Mouse (Mus musculus): ENCODE results near the gene Spire2. TPM values are rescaled to one million over a fixed set of nuclear protein-coding genes. Genes with fewer than 3 reads are reported as not detected.
"Not testable (repeated sequence)": the region's sequence is repeated elsewhere in the genome, so short reads cannot be mapped to it uniquely, and the experiment has no call there.

Spire2 gene
- polyA plus RNA-seq, 2 experiments from 2014 or later = not detected

DNA sequence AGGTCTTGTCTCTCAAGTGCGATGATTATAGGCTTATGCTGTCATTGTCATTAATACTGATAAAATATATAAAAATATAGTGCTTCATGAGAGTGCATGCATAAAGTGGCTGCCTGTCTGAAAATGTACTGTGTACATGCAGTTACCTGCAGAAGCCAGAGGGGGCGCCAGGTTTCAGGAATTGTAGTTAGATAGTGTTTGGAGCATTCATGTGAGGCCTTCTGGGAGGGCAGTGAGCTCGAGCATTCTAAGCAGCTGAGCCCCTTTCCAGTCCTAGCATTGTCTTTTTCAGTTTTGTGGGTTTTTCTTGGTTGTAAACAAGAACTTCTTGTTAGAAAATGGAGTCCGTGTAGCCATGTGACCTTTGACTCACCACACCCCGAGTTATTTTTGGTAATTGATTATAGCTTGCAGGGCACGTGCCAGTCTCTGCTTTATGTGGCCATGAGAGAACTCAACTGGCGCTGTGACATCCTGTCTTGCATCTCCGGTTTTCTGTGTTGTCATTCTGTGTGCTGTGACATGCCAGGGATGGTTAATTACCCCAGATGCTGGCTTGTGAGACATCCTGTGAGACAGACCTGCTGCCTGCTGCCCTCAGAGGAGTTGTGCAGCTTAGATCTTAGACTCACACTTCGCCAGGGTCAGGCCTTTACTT, 52.5 kb downstream of the Spire2 start:
- peak; percentile 54 for ATAC-seq

DNA sequence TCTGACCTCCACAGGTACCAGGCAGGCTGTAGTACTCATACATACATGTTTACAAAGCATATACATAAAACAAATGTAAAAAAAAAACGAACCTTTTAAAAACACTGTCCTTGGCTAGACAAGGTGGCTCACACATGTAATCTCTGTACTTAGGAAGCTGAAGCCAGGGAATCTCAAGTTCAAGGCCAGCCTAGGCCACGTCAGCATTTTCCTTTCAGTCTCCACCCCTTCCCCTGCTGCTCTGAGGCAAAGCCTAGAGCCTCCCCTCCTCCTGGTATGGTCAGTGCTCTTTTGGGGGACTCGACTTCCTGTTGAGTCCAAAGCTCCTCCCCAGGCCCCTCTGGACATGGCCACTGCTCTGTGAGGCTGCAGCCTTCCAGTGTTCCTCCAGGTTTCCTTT, 54.5 kb downstream of the Spire2 start:
- no peak for ATAC-seq

DNA sequence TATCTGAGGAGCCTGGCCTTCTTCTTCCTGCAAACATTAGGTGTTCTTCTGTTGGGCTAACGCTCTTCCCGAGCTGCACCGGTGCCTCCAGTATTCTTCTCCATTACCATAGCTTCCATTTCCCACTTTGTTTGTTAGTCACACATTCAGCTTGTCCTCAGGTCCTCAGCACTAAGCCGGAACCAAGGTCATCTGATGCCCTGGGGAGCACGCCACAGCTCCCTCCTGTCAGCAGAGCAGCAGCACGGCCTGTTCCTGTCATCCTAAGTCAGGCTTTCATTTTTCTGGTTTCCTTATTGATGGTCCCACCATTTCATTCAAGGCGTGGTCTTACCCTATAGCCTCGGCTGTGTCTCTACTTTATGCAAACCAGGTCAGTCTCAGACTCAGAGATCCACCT, 55.3 kb downstream of the Spire2 start:
- ATAC-seq = no peak

DNA sequence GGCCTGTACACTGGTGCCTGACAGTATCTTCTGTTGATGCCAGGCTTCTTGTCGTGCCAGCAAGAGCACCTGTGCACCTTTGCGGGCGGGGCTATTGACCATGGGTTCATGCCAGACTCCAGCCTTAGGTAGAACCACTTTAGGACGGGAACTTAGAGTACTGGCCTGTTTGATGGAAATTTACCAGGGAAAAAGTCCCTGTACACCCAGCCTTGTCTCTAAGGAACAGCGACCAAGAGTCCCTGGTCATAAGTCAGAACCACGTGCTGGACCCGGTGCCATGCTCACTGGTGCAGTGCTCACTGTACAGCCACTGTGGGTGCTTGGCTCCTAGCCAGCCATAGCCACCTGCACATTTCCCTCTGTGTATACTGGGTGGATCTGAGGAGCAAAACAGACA, 56.5 kb downstream of the Spire2 start:
- no peak for ATAC-seq

DNA sequence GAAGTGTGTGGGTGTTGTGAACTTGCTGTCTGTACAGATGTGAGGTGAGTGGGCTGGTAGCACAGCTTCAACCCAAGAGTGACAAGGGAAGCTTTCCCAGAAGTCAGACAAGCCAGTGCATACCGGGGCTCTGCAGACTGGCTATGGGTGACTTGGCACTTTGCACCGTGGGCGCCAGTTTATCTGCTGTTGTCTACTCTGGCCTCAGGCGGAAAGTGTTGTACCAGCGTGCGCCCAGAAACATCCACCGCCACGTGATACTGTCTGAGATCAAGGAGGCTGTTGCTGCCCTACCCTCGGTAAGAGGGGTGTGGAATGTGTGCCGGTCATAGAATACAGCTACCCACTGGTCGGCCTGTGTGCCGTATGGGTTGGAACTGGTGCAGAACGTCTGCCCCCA, 65.8 kb downstream of the Spire2 start:
- no peak for ATAC-seq

DNA sequence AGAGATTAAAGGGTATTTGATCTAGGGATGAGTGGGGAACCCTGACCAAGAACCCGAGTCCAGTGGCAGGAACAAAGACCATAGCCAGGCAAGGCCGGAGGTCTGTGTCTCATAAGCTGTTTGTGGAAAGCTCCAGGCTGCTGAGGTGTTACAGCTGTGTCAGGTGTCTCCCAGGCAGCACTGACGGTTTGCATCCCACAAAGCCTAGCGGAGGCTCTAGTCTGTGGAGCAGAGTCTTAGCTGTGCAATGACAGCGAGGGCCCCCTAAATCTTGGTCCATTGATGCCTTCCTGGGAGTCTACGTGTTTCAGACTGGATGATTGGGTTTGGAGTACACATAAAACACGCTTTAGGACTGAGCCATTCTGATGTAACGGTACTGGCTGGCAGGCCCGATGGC, 69.4 kb downstream of the Spire2 start:
- ATAC-seq = no peak

DNA sequence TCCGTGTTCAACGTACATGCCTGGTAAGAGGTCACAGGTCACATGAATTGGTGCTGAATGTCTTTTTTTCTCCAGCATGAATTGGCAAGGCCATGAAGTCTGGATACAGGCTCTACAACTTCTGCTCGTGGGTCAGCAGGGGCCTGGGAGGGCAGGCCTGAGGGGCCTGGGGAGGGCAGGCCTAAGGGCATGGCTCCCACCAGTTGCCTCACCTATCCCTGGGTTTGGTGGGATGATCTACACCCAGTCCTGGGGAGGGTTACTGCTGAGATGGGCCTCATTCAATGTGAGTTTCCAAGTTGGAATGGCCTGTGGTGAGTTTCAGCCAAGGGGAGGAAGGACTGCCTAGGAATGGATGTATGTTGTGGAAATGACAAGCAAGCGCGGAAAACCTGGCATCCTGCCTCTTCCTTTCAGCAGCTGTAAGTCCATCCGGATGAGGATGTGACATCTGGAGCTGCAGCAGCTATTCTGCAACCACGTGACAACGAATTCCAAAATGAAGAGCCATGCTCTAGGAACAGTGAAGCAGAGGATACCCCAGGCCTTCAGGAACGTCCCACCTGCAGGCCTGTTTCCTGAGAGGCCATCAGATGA, 70.3 kb downstream of the Spire2 start:
- ATAC-seq = no peak

DNA sequence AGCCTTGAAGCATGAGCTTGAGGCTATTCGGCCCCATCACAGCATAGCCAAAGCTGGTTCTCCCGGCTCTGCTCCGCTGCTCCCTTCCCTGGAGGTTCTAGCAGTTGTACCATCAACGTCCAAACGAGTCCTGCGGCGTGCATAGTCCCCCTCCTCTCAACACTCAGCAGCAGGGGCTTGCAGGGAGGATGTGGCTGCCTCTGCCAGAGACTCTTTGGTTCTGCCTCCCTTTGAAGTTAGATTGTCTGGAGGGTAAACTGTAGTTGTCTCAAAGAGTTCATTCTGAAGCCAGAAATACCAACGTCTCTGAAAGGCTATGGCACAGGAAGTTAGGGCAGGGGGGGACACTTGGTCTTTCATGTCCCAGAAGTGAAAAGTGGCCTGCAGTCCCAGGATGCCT, 72.0 kb downstream of the Spire2 start:
- peak; percentile 73 for ATAC-seq

DNA sequence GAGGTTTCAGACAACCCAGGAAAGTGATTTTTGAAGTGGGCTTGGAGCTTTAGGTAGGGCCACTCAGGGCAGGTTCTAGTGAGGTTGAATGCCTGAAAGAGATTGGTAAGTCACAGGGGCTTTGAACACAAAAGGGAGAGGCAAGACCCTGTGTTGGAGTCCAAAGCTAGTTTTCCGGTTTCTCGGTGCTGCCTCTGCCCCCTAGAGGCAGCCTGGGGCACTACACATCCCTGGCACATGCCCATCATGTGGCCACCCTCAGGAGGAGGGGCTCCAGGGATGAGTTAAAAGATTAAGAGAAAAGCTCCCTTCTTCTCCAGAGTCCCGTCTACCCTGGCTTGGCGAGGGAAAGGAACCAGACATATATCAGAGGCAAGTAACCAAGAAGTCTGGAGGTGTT, 74.3 kb downstream of the Spire2 start, which contains the start of gene Mc1r:
Gene Mc1r (plus strand): TSS at position 322 of the 400 bp plus-strand sequence.
- ATAC-seq = peak; percentile 44

DNA sequence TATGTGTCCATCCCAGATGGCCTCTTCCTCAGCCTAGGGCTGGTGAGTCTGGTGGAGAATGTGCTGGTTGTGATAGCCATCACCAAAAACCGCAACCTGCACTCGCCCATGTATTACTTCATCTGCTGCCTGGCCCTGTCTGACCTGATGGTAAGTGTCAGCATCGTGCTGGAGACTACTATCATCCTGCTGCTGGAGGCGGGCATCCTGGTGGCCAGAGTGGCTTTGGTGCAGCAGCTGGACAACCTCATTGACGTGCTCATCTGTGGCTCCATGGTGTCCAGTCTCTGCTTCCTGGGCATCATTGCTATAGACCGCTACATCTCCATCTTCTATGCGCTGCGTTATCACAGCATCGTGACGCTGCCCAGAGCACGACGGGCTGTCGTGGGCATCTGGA, 75.1 kb downstream of the Spire2 start:
- ATAC-seq = no peak

DNA sequence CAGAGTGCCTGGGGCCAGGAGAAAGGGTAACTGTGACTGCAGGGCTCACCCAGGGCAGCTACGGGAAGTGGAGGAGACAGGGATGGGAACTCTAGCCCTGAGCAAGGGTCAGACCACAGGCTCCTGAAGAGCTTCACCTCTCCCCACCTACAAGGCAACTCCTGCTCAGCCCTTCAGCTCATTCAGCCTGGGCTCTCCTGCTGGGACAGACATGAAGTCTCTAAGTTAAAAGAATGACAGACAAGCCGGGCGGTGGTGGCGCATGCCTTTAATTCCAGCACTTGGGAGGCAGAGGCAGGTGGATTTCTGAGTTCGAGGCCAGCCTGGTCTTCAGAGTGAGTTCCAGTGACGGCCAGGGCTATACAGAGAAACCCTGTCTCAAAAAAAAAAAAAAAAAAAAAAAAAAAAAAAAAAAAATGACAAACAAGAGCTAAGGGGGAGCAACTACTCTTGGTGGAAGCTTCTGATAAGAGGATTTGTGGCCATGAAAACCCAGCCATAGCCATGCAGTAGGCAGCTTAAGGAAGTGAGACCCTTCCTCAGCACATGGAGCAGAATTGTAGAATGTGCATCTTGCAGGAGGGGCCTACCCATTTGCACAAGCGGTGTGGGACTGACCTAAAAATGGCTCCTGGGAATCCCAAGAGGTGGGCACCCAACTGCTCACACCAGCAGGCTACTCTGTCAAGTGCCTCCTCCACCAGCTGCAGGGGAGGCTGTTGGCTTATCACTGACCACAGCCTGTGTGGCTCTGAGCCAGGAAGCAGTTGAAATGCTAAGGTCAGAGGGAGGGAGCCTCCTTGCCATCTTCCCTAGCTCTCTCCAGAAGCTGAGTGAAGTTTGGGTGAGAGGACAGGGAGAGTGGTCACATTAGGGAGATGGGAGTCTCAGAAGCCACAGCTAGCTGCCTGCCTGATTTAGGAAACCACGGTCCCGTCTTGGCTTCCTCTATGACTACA, 76.4 kb downstream of the Spire2 start:
- ATAC-seq = no peak

DNA sequence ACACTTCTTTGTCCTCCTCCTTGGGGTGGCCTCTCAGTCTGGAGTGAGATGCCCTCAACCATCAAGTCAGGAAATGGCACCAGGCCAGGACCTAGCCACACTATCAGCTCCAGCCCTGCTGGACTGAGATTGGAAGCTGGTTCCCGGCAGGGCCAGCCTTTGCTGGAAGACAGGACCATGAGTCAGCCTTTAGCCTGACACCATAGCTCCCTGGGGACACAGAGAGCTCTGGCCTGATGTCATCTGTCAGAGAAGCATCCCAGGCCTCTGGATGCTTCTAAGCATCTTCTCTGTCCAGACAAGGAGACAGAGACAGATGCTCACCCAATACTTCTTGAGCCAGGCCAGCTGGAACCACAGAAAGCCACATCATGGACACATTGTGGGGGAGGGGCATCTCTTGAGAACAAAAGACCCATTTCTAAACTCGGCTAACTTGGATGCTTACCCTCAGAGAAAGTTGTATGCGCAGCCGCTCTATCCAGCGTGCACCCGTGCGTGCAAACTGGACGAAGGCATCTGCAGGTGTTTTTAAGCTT, 77.6 kb downstream of the Spire2 start:
- no peak for ATAC-seq

DNA sequence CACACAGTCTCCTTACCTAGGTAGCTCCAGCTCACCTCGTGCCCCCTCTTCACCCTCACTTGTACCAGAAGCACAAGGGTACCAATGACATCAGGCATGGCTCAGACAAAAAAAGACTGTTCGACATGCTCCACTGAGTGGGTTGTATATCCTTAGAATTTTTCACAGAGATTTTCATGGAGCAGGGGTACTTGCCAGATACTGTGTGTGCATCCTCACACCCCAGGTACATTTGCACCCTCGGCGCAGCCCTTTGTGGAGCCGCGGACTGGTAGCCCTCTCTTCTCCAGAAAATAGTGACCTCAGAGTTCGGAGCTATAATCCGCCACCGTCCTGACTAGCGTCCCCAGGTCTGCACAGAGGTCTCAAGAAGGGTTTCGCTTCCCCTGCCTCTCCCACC, 78.3 kb downstream of the Spire2 start:
- no peak for ATAC-seq

DNA sequence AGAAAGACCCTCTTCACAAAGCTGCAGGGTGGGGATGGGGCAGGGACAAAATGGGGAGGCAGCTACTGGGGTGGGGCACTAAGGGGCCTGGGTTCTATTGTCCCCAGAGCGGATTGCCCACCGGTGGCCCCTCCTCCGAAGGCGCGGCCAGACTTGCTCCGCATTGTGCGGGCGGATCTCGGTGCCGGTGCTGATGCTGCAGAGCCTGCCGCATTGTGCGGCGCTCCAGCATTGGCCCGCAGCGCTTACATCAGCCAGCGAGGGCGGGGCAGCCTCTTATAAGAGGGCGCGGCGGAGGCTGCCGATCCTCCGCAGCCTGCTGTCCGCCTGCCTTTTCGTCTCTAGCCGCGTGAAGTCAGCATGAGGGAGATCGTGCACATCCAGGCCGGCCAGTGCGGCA, 78.7 kb downstream of the Spire2 start, which contains the start of gene Tubb3:
Gene Tubb3 (plus strand): TSS at position 179 of the 400 bp plus-strand sequence.
- peak; percentile 52 for ATAC-seq

DNA sequence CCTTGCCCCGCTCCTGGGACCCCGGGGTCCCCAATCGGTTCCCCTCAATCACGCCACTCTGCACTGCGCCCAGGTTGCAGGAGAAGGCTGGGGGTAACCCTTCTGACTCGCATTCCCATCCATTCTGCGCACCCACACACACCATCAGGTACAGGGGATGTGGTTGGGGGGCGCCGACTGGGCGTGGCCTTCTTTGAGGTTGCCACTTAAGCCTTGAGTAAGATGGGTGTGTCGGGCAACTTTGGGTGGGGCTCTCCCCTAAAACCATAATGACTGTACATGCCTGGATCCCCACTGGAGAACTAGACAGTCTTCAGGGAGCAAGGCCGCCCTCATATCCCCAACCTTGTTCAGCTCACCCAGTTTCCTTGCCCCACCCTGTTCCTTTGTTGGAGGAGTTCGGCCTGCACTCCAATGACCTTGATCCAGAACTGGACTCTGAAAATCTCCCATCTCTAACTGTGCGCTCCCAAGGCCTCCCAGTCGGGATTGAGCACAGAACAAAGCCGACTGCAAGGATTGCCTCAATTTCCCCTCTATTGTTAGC, 79.3 kb downstream of the Spire2 start:
- no peak for ATAC-seq

DNA sequence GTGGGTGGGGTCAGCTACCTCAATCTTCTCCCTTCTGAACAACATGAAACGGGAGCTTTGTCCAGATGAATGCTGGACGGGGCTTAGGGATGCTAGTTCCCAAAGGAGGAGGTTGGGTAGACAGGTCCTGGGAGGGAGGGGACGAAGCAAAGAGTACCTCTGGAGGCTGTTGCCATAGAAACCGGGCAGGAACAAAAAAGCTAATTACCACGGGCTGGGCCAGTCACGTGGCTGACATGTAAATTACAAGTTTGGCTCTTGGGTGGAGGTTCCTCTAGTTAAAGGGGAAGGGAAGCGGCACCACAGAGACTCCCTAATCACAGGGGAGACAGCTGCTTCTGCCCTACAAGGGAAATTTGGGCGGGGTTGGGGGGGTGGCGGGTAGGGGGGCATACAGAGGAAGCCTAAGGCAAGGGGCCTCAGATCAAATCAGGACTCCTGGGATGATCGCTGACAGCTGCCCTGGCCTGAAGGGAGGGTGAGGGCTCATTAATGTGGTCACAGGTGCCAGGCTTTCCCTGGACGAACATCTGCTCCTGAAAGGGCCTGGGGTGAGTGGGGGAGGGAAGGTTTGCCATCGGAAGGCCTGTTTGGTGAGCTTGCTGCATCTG, 80.2 kb downstream of the Spire2 start:
- peak; percentile 38 for ATAC-seq

DNA sequence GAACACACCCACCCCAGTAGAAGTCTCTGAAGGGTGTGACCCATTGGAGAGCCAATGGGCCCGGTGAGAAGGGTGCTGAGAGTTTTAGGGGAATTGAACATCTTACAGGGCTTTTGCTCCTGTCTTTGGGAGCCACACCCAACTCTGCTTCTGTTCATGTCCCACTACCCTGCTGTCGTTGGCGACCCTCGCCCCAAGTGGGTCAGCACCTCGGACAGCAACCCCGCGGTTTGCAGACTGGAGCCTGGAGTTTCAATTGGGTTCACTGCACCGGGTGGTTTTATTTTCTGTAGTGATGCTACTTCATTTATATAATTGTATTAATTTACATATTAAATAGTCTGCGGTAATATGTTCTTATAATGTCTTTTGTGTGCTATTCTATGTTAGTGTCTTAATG, 81.7 kb downstream of the Spire2 start:
- ATAC-seq = no peak

DNA sequence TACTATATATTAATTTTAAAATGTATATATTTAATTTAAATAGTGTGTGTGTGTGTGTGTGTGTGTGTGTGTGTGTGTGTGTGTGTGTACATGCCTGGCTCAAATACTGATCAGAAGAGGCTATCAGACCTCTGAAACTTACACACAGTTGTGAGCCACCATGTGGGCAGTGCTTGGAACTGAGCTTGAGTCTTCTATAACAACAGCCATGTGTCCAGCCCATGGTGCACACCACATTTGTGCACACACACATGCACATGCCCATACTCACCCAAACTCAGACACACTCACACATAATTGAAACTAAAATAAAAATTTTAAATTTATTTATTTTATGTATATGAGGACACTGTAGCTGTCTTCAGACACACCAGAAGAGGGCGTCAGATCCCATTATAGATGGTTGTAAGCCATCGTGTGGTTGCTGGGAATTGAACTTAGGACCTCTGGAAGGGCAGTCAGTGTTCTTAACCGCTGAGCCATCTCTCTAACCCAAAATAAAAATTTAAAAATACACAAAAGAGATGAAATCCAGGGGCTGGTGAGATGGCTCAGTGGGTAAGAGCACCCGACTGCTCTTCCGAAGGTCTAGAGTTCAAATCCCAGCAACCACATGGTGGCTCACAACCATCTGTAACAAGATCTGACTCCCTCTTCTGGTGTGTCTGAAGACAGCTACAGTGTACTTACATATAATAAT, 82.6 kb downstream of the Spire2 start:
- ATAC-seq = not testable (repeated sequence)

DNA sequence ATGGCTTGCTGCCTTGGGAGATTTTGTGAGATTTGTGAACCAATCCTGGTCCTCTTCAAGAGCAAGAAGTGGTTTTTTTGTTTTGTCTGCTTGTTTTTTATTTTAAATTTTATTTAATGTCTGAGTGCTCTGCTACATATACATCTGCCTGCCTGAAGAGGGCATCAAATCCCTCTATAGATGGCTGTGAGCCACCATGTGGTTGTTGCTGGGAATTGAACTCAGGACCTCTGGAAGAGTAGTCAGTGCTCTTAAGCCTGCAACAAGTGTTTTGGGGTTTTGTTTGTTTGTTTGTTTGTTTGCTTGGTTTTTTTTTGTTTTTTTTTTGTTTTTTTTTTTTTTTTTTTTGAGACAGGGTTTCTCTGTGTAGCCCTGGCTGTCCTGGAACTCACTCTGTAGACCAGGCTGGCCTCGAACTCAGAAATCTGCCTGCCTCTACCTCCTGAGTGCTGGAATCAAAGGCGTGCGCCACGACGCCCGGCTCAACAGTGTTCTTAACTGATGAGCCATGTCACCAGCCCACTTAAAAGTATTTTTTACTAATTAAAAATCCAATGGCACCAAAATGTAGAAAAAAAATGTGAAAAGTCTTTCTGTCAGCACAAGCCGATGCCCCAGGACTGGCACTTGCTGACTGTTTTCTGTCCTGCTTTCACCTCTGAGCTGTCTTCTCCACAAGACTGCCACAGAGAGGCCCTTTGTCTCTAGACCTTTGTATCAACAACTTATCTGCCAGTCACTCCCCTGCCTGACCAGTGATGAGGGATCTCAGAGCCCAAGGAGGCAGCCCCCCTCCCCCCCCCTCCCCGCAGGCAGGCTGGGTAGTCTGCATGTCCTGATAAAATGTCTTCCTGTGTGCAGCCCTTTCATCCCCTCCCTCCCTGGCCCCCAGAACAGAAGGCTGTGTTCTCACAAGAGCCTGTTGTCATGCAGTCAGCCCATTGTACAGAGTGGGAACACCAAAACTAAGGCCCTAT, 83.7 kb downstream of the Spire2 start:
- no peak for ATAC-seq

DNA sequence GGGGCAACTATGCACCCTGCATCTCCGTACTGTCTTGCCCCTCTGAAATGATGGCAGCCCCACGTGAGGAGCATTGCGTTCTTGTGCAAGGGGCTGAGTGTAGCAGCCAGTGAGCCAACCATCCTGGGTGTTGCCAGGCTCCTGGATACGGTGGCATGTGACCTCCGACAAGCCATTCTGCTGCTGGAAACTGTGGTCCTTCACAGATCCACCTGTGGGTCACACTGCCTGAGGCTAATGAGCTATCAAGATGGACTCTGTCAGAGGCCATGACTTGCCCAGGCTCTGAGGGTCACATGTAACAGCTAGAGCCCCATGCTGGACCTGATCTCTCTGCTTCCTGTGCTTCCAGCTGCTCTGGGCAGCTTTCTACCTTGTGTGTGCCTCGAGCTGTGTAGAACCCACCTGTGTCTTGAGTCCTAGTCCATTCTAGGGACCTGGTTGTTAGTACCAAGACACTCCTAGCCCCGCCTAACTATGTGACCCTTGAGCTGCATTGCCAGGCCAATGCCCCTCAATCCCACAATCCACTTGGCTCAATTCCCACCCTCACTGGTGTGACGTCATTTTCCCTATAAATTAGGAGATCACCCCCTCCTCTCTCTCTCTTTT, 84.5 kb downstream of the Spire2 start:
- ATAC-seq = no peak

Measured in activated CD4-positive, CD25-positive, alpha-beta regulatory T cell, adult 4 months (primary cell).